Mouse (Mus musculus): ENCODE results near the gene Spata21. TPM values are rescaled to one million over a fixed set of nuclear protein-coding genes. Genes with fewer than 3 reads are reported as not detected.
A peak's percentile ranks its signal among the peaks of the same experiment; 100 is the strongest.
"Not testable (repeated sequence)": the region's sequence is repeated elsewhere in the genome, so short reads cannot be mapped to it uniquely, and the experiment has no call there.

The Spata21 gene
- total and polyA plus RNA-seq, 2 experiments from 2014 or later, result 0.25 to 0.27 TPM

DNA sequence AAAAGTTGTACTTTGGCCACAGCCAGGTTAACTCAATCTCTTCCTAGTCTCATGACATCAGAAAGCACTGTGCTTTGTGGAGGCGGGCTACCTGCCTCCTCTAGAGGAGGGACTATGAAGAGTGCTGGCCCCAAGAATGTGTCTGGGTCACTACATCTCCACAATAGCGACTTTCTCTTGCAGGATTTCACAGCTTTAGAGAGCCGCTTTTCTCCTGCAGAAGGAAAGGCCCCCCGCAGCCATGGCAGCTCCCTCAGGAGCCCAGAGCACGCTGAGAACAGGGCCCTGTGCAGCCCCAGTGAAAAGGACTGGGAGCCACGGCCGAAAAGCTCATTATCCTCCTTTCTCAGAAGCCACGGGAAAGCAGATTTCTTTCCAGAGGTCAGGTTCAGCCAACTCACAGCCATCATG is 45.9 kb downstream of the Spata21 start:
- no peak overlapping the region for H3K4me2 ChIP-seq (ENCODE audit: low read depth, low read length, poor library complexity, severe bottlenecking)
- H3K4me1 ChIP-seq (ENCODE audit: insufficient read depth, low read length), result peaks cover 10% of the 10 kb centered on the region; the same call in 1 of the 2 replicates
- DNase-seq (ENCODE audit: low spot score) (peak; percentile 38), ATAC-seq (ENCODE audit: low FRiP score) (0 out of 2 replicates have a peak, but pooled peaks have one; percentile 14)
- no peaks in the 10 kb centered on the region for H3K27me3 ChIP-seq (ENCODE audit: insufficient read depth, low read length)
- peak overlapping the region; percentile 52 for H3K27ac ChIP-seq (ENCODE audit: low read depth, low read length)
- no peak overlapping the region for H3K4me3 ChIP-seq (ENCODE audit: low read depth, low read length)
- no peak overlapping the region for H3K9ac ChIP-seq (replicated peaks; ENCODE audit: low read length, poor library complexity, severe bottlenecking)
- H3K36me3 ChIP-seq (ENCODE audit: insufficient read depth, low read length), result no peaks in the 10 kb centered on the region
- no peak for TF ChIP-seq CTCF (IDR thresholded peaks at IDR 0.05)
- H3K9me3 ChIP-seq (ENCODE audit: low read length), result no peaks in the 10 kb centered on the region
- 14% methylated on average over 8 of the region's 8 CpGs for WGBS

DNA sequence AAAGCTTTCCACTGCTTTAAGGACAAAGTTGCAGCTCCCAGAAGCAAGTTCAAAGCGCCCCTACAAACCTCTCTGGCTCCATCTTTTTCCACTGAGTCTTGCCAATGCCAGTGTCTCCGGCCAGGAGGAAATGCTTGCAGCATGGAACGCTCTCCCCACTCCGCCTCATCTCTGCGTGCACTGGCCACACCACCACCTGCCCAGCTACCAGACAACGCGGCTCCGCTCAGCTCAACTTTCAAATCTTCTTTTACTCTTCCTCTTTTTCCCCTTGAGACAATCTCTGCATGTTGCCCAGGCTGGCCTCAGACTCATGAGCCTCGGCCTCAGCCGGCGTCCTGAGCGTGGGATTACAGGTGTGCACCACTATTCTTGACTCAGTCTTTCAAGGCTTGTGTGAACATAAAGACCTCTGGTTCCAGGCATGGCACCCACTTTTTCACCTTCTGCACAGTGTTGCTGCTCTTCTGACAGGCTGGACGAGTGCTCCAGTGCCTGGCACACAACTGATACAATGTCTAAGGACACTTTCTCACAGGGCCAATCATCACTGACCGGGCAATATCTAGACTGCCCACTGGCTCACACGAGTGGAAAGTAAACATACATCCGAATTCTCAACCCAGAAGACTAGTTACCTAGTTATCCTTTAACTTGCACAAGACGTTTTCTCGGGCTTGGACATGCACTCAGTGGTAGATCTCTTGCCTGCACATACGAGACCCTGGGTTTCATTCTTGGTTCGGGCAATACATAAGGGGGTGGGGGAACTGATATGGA is 46.8 kb downstream of the Spata21 start:
- H3K27me3 ChIP-seq (ENCODE audit: insufficient read depth, low read length), result no peaks in the 10 kb centered on the region
- 53% methylated on average over 20 of the region's 20 CpGs for WGBS
- no peak overlapping the region for H3K9ac ChIP-seq (replicated peaks; ENCODE audit: low read length, poor library complexity, severe bottlenecking)
- no peak overlapping the region for H3K4me2 ChIP-seq (ENCODE audit: low read depth, low read length, poor library complexity, severe bottlenecking)
- ATAC-seq (ENCODE audit: low FRiP score) (no peak), DNase-seq (ENCODE audit: low spot score) (no peak)
- no peak for TF ChIP-seq CTCF (IDR thresholded peaks at IDR 0.05)
- H3K36me3 ChIP-seq (ENCODE audit: insufficient read depth, low read length), result no peaks in the 10 kb centered on the region
- peaks cover 10% of the 10 kb centered on the region; the same call in 1 of the 2 replicates for H3K4me1 ChIP-seq (ENCODE audit: insufficient read depth, low read length)
- H3K4me3 ChIP-seq (ENCODE audit: low read depth, low read length), result no peak overlapping the region
- H3K27ac ChIP-seq (ENCODE audit: low read depth, low read length), result peak overlapping the region; percentile 47
- no peaks in the 10 kb centered on the region for H3K9me3 ChIP-seq (ENCODE audit: low read length)

- Histone ChIP-seq H3K4me2 (ENCODE audit: low read depth, low read length, poor library complexity, severe bottlenecking) (no peak overlapping the region), H3K4me1 (ENCODE audit: insufficient read depth, low read length) (peaks cover 10% of the 10 kb centered on the region; the same call in 1 of the 2 replicates)
Measured at GRCm38 (mm10) chr4:141136126-141136525, 48.0 kb downstream of the Spata21 start.

DNA sequence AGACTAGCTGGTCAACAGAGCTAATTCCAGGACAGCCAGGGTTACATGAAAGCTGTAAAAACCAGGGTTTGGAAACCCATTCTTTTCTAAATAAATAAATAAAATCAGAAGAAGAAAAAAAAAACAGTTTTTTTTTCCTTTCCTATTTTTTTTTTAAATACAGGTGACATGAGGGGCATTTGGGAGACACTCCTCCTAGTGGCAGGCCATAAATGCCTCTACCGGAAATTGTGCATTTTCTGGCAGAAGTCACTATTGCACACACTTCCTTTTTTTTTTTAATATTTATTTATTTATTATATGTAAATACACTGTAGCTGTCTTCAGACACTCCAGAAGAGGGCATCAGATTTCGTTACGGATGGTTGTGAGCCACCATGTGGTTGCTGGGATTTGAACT is 49.6 kb downstream of the Spata21 start:
- not testable (repeated sequence) for DNase-seq (ENCODE audit: low spot score); ATAC-seq (ENCODE audit: low FRiP score); H3K27me3 ChIP-seq (ENCODE audit: insufficient read depth, low read length); H3K9me3 ChIP-seq (ENCODE audit: low read length); H3K27ac ChIP-seq (ENCODE audit: low read depth, low read length); H3K4me3 ChIP-seq (ENCODE audit: low read depth, low read length); H3K4me1 ChIP-seq (ENCODE audit: insufficient read depth, low read length); H3K36me3 ChIP-seq (ENCODE audit: insufficient read depth, low read length); H3K4me2 ChIP-seq (ENCODE audit: low read depth, low read length, poor library complexity, severe bottlenecking); H3K9ac ChIP-seq (replicated peaks; ENCODE audit: low read length, poor library complexity, severe bottlenecking)
- 83% methylated on average over 1 of the region's 3 CpGs for WGBS
- peak; percentile 37 for TF ChIP-seq CTCF (IDR thresholded peaks at IDR 0.05)

More at GRCm38 (mm10) chr4:141136126-141136525, 48.0 kb downstream of the Spata21 start:
- no peak for DNase-seq (ENCODE audit: low spot score)
- H3K9me3 ChIP-seq (ENCODE audit: low read length), result no peaks in the 10 kb centered on the region
- H3K27me3 ChIP-seq (ENCODE audit: insufficient read depth, low read length), result no peaks in the 10 kb centered on the region
- 73% methylated on average over 7 of the region's 7 CpGs for WGBS
- no peak overlapping the region for H3K4me3 ChIP-seq (ENCODE audit: low read depth, low read length)
- no peak overlapping the region for H3K27ac ChIP-seq (ENCODE audit: low read depth, low read length)
- H3K36me3 ChIP-seq (ENCODE audit: insufficient read depth, low read length), result no peaks in the 10 kb centered on the region
- ATAC-seq (ENCODE audit: low FRiP score), result no peak
- H3K9ac ChIP-seq (replicated peaks; ENCODE audit: low read length, poor library complexity, severe bottlenecking), result no peak overlapping the region
- no peak for TF ChIP-seq CTCF (IDR thresholded peaks at IDR 0.05)

DNA sequence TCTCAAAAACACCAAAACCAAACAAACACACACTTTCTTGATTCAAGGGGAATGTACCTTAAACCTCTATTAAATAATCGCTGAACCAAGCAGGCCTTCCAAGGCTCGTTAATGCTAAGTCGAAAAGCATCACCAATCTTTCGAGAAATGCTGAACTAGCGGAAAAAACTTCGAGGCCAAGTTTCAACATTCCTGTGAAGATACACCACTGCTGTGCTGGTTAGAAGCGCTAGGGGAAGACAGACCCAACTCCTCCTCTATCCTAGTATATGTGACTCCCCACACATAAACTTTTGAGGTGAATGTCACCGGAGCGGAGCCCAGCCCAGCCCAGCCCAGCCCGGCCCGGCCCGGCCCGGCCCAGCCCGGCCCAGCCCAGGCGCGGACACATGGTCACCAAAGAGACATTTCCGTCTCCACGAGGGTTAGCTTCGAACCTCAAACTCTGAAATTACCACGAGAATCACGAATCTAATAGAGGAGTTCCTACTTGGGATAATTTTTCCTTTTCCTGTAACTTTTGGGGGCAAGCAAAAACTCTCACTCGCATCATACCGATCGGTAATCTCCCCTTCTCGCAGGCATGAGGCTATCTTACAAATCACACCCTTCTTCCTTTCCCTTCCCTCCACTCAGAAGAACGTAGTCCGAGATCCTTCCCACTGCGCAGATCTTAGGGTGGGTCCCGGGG is 50.4 kb downstream of the Spata21 start:
- DNase-seq (ENCODE audit: low spot score) (no peak), ATAC-seq (ENCODE audit: low FRiP score) (no peak)
- Histone ChIP-seq H3K4me1 (ENCODE audit: insufficient read depth, low read length) (peaks cover 10% of the 10 kb centered on the region; the same call in 1 of the 2 replicates), H3K4me2 (ENCODE audit: low read depth, low read length, poor library complexity, severe bottlenecking) (peak overlapping the region; percentile 82), H3K36me3 (ENCODE audit: insufficient read depth, low read length) (no peaks in the 10 kb centered on the region), H3K27ac (ENCODE audit: low read depth, low read length) (peak overlapping the region; percentile 86), H3K4me3 (ENCODE audit: low read depth, low read length) (peak overlapping the region; percentile 86), H3K27me3 (ENCODE audit: insufficient read depth, low read length) (no peaks in the 10 kb centered on the region), H3K9ac (replicated peaks; ENCODE audit: low read length, poor library complexity, severe bottlenecking) (peak overlapping the region; percentile 79), H3K9me3 (ENCODE audit: low read length) (no peaks in the 10 kb centered on the region)
- 4% methylated on average over 29 of the region's 29 CpGs for WGBS
- no peak for TF ChIP-seq CTCF (IDR thresholded peaks at IDR 0.05)
